Mouse (Mus musculus): Measurements from ENCODE around the gene Errfi1.

DNA sequence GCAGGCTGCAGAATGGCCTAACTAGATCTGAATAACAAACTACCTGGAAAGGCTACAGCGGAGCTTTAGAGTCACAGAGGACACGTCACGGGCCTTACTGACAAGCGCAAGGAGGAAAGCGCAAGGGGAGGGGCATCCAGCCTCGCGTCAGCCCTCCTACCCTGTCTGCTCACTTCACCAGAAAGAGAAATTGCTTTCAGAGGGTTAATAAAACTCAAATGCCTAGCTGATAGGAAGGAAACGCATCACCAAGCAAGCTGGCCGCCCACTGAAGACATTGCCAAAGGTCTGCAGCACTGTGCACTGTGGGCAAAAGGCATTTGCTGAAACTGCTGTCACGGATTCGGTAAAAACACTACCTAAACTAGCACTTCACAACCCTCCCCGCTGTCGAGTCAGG lies 46.8 kb downstream of the Errfi1 start:
- TF ChIP-seq POLR2A (IDR thresholded peaks at IDR 0.05; ENCODE audit: borderline replicate concordance, control insufficient read depth, low read depth, low read length) (no peak), CTCF (IDR thresholded peaks at IDR 0.05; ENCODE audit: control insufficient read depth, insufficient read depth, low read length) (no peak)
